Mouse (Mus musculus): Measurements from ENCODE around the gene Atp12a.

DNA sequence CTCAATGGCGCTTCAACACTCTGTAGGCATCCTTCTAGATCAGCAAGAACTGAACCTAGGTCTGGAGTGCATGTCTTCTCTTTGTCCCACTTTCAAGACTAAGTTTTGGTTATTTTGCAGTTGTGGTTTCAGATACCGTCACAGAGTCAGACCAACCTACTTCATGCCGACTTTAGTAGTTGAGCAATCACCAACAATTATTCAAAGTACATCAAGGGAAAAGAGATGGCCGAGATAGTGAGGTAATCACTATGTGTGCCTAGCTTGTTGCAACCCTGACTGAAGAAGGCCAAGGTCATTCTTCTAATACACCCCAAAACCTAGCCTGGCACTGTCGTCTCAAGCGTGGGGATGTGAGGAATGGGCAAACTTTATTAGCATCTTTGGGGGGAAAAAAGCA, 8.7 kb upstream of the Atp12a start:
- TF ChIP-seq CTCF (conservative IDR thresholded peaks at IDR 0.05; ENCODE audit: low read length) = no peak
- TF ChIP-seq POU5F1 (IDR thresholded peaks at IDR 0.05; ENCODE audit: borderline replicate concordance, low read length) = no peak

All from E14TG2a.4 (cell line).